Mouse (Mus musculus) spleen, postnatal 0 days (tissue): ENCODE measurements around the gene Gm42742. TPM values are rescaled to one million over a fixed set of nuclear protein-coding genes. Genes with fewer than 3 reads are reported as not detected.

Experiments used
- polyA plus RNA-seq: library from polyadenylated mRNA; unstranded; fragments of >200 nt; fragmentation: Nextera tagmentation; extraction: Ambion mirVana; gene quantifications from 2 replicates; pipeline ENCODE4 v1.2.1, GENCODE M21; 2015

The Gm42742 gene
- 3.7 and 10.6 TPM in 2 replicates for polyA plus RNA-seq

GRCm38 (mm10) chr7:127020901-127021562 is at the start of gene Gm42742, which contains the start of gene Prrt2:
Gene Gm42742 (minus strand): TSS chr7:127021097.
Gene Prrt2 (minus strand): TSS chr7:127021211.

DNA sequence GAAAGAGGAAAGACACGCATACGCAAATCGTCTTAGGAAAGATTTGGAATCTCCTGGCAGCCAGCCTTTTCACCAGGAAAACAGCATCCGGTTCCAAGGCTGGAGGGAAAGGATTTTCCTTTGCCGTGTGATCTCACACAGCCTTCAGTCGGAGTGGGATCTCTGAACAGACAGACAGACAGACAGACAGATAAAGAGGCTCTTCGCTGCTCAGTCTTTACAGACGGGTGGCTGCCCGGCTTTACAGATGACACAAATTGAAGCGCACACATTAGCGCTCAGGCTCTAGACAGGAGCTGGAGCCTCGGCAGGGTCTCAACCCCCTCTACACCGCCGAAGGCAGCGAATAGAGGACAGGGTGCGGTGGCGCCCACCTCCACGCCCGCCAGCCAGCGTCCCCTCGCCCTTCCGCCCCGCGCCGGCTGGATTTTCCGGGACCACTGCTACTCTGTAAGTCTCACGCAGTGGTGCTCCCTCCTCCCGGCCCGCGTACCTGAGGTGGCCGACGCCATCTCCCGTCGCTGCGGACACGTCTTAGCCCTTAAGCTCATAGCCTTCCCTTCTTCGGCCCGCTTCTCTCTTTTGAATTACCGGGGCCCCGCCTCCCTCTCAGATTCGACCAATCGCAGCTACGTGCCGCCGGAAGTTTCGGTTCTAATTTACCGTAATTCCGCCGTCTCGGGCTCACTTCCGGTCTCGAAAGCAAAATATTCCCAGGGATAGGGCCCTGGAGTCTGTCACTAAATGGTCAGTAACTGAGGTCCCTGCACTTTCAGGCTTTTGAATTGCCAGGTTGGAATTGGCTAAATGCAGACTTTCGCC is 21.2 kb upstream of the Gm42742 start, which contains the start of gene Kif22:
TSS of gene Kif22 (minus strand) at position 621 of the 822 bp plus-strand sequence.

GRCm38 (mm10) chr7:127026984-127027726 is 6.3 kb upstream of the Gm42742 start, which contains the start of gene Maz:
Gene Maz (minus strand): TSS chr7:127027037.

GRCm38 (mm10) chr7:127016971-127017949 is 3.6 kb downstream of the Gm42742 start, which contains the start of gene Pagr1a:
Gene Pagr1a (minus strand): TSS chr7:127017352.

GRCm38 (mm10) chr7:127016481-127016485 is 4.6 kb downstream of the Gm42742 start, which contains the start of gene Pagr1b:
Gene Pagr1b (minus strand): TSS chr7:127016484.

DNA sequence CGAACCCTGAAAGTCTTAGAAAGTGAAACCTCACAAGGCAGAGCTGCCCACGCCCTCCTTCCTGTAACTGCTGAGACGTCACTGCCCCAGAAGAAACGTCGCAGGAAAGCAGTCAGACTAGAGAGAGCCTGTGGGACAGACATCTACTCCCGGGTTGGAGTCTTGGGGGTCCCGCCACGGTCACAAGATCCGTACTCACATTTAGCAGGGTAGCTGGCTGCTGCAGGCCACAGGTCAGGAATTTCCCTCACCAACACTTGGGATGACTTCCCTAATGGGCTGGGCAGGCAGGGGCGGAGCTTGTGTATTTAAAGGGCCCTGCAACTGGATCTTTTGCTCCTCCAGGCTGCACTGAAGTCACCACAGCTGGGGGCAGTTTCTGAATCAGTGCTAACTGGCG is 6.6 kb downstream of the Gm42742 start, which contains the start of gene Mvp:
TSS of gene Mvp (minus strand) at position 302 of the 400 bp plus-strand sequence.

GRCm38 (mm10) chr7:126975950-126976866 is 44.7 kb downstream of the Gm42742 start, which contains the start of gene Cdiptos:
Gene Cdiptos (minus strand): TSS chr7:126976098.

DNA sequence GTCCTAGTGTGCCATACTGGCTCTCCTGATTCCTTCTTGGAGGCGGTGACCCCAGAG is 45.2 kb downstream of the Gm42742 start, which contains the start of gene Cdipt:
TSS of gene Cdipt (plus strand) at position 22 of the 57 bp plus-strand sequence.

Other genes with a start within 250 kb of the Gm42742 start
- 155 and 172 TPM in 2 replicates for gene Ypel3, start 244.1 kb downstream of the Gm42742 start, polyA plus RNA-seq
- gene Tbx6, start 239.6 kb downstream of the Gm42742 start, polyA plus RNA-seq = 0.81 and 1.0 TPM in 2 replicates
- 134 and 141 TPM in 2 replicates for gene Ppp4c, start 228.6 kb downstream of the Gm42742 start, polyA plus RNA-seq
- gene Fam57b, start 223.4 kb downstream of the Gm42742 start, polyA plus RNA-seq = 0.16 TPM in 1 of 2 replicates, not detected in the other
- not detected in 2 replicates for gene 4930451I11Rik, start 189.5 kb downstream of the Gm42742 start, polyA plus RNA-seq
- not detected in 2 replicates for gene Doc2a, start 173.7 kb downstream of the Gm42742 start, polyA plus RNA-seq
- gene Hirip3, start 159.1 kb downstream of the Gm42742 start, polyA plus RNA-seq = 22.2 and 23.3 TPM in 2 replicates
- gene Ino80e, start 158.7 kb downstream of the Gm42742 start, polyA plus RNA-seq = 54.5 and 56.4 TPM in 2 replicates
- gene Taok2, start 136.4 kb downstream of the Gm42742 start, polyA plus RNA-seq = 16.8 and 21.7 TPM in 2 replicates
- gene Tmem219, start 98.2 kb downstream of the Gm42742 start, polyA plus RNA-seq = 27.2 and 31.4 TPM in 2 replicates
- 9.0 and 9.3 TPM in 2 replicates for gene Kctd13, start 92.2 kb downstream of the Gm42742 start, polyA plus RNA-seq
- gene Asphd1, start 71.5 kb downstream of the Gm42742 start, polyA plus RNA-seq = 0.12 TPM in 1 of 2 replicates, not detected in the other
- gene Sez6l2, start 70.5 kb downstream of the Gm42742 start, polyA plus RNA-seq = 0.34 and 0.40 TPM in 2 replicates
- gene Cdipt, start 45.2 kb downstream of the Gm42742 start, polyA plus RNA-seq = 56.1 and 61.1 TPM in 2 replicates
- 1.4 and 2.3 TPM in 2 replicates for gene Cdiptos, start 45.0 kb downstream of the Gm42742 start, polyA plus RNA-seq
- gene Mvp, start 6.5 kb downstream of the Gm42742 start, polyA plus RNA-seq = 13.4 and 15.9 TPM in 2 replicates
- not detected in 2 replicates for gene Pagr1b, start 4.6 kb downstream of the Gm42742 start, polyA plus RNA-seq
- gene Pagr1a, start 3.7 kb downstream of the Gm42742 start, polyA plus RNA-seq = 32.5 and 43.1 TPM in 2 replicates
- 0.55 and 0.86 TPM in 2 replicates for gene Prrt2, start 114 bp upstream of the Gm42742 start, polyA plus RNA-seq
- gene Maz, start 5.9 kb upstream of the Gm42742 start, polyA plus RNA-seq = 47.2 and 48.3 TPM in 2 replicates
- 109 and 120 TPM in 2 replicates for gene Kif22, start 21.4 kb upstream of the Gm42742 start, polyA plus RNA-seq
- 10.1 and 23.2 TPM in 2 replicates for gene Zg16, start 66.2 kb upstream of the Gm42742 start, polyA plus RNA-seq
- gene AI467606, start 70.3 kb upstream of the Gm42742 start, polyA plus RNA-seq = 24.3 and 30.3 TPM in 2 replicates
- 1.4 and 1.5 TPM in 2 replicates for gene Qprt, start 101.1 kb upstream of the Gm42742 start, polyA plus RNA-seq
- 20.0 and 22.3 TPM in 2 replicates for gene Spn, start 116.7 kb upstream of the Gm42742 start, polyA plus RNA-seq
- gene Cd2bp2, start 175.0 kb upstream of the Gm42742 start, polyA plus RNA-seq = 27.7 and 29.2 TPM in 2 replicates
- gene Tbc1d10b, start 187.4 kb upstream of the Gm42742 start, polyA plus RNA-seq = 21.0 and 22.5 TPM in 2 replicates
- gene Mylpf, start 187.8 kb upstream of the Gm42742 start, polyA plus RNA-seq = 34.1 and 37.7 TPM in 2 replicates
- gene Zfp553, start 212.0 kb upstream of the Gm42742 start, polyA plus RNA-seq = 10.2 and 11.5 TPM in 2 replicates
- 44.4 and 49.3 TPM in 2 replicates for gene Sept1, start 212.0 kb upstream of the Gm42742 start, polyA plus RNA-seq
- 21.4 and 23.5 TPM in 2 replicates for gene Zfp771, start 223.2 kb upstream of the Gm42742 start, polyA plus RNA-seq
- gene Dctpp1, start 239.6 kb upstream of the Gm42742 start, polyA plus RNA-seq = 87.9 and 90.1 TPM in 2 replicates